Mouse (Mus musculus) liver, embryonic 11.5 days (tissue): ENCODE results near the gene Mical3. TPM values are rescaled to one million over a fixed set of nuclear protein-coding genes. Genes with fewer than 3 reads are reported as not detected.
"Not testable (repeated sequence)": the region's sequence is repeated elsewhere in the genome, so short reads cannot be mapped to it uniquely, and the experiment has no call there.

Experiments
- ATAC-seq: fragments of 200-750 bp; cut with Nextera tagmentation; replicated peaks from 2 replicates; pipeline ENCODE4 v1.8.0; 2017; ENCODE audit warnings: moderate number of reproducible peaks, mild to moderate bottlenecking, moderate TSS enrichment, moderate library complexity; ENCODE audit not compliant: low FRiP score
- DNase-seq: peaks from one replicate; pipeline ENCODE4 v3.0.0-alpha.2; 2017; ENCODE audit warnings: low spot score
- H3K27ac ChIP-seq: fragments of 300-500 bp; sonication (generic); 2 replicates; pipeline ENCODE4 v1.5.1; 2014; ENCODE audit warnings: mild to moderate bottlenecking, low read depth, low read length, control low read depth
- H3K27me3 ChIP-seq: fragments of 300-500 bp; sonication (generic); replicated peaks from 2 replicates; pipeline ENCODE4 v1.6.1; 2014; ENCODE audit warnings: low read length, mixed read lengths; ENCODE audit not compliant: control insufficient read depth, insufficient read depth
- H3K36me3 ChIP-seq: fragments of 300-500 bp; sonication (generic); 2 replicates; pipeline ENCODE4 v1.6.1; 2014; ENCODE audit warnings: mild to moderate bottlenecking, low read length, moderate library complexity, mixed read lengths; ENCODE audit not compliant: control insufficient read depth, insufficient read depth
- H3K4me1 ChIP-seq: fragments of 300-500 bp; sonication (generic); replicated peaks from 2 replicates; pipeline ENCODE4 v1.6.1; 2014; ENCODE audit warnings: low read length, mixed read lengths; ENCODE audit not compliant: control insufficient read depth, insufficient read depth
- H3K4me2 ChIP-seq: fragments of 300-500 bp; sonication (generic); 2 replicates; pipeline ENCODE4 v1.6.1; 2014; ENCODE audit warnings: mild to moderate bottlenecking, control low read depth, moderate library complexity
- H3K4me3 ChIP-seq: fragments of 300-500 bp; sonication (generic); 2 replicates; pipeline ENCODE4 v1.5.1; 2014; ENCODE audit warnings: low read depth, low read length, control low read depth
- H3K9ac ChIP-seq: fragments of 300-500 bp; sonication (generic); 2 replicates; pipeline ENCODE4 v1.6.1; 2014; ENCODE audit warnings: low read depth, low read length, control low read depth
- H3K9me3 ChIP-seq: fragments of 300-500 bp; sonication (generic); 2 replicates; pipeline ENCODE4 v1.6.1; 2016; ENCODE audit warnings: low read length, inconsistent platforms, mixed read lengths; ENCODE audit not compliant: control insufficient read depth
- WGBS: fragments of 180-500 bp; shearing (Covaris S2); extraction: QIAGEN DNeasy Blood & Tissue Kit; methylation state at CpG from one replicate; pipeline ENCODE4 v1.1.7; 2014; 5-methylcytosine and 5-hydroxymethylcytosine counted together
- polyA plus RNA-seq: library from polyadenylated mRNA; unstranded; fragments of >200 nt; fragmentation: Nextera tagmentation; extraction: Ambion mirVana; gene quantifications from 2 replicates; pipeline ENCODE4 v1.2.1, GENCODE M21; 2014

The Mical3 gene
- polyA plus RNA-seq, 1 experiment from 2014 or later: 20.2 TPM

DNA sequence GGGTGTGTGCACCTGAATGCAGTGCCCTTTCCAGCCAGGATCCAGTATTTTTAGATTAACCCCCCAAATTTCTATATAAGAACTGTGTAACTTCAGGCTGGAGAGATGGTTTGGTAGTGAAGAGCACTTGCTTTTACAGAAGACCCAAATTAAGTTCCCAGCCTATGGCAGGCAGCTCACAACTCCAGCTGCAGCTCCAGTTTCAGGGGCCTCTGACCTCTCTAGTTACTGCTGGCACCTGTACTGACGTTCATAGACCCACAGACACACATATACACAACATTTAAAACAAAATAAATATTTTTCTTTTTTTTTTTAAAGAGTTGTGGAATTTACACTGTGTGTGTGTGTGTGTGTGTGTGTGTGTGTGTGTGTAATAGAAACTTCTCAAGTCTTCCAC lies 201.4 kb downstream of the Mical3 start:
- H3K9me3 ChIP-seq: no peaks in the 10 kb centered on the region
- 76% methylated on average over 1 of the region's 1 CpGs for WGBS
- no peak overlapping the region for H3K27ac ChIP-seq
- DNase-seq: no peak
- no peak overlapping the region for H3K9ac ChIP-seq
- peaks cover 12% of the 10 kb centered on the region for H3K4me1 ChIP-seq
- H3K4me3 ChIP-seq: no peak overlapping the region
- no peak for ATAC-seq
- H3K4me2 ChIP-seq: no peak overlapping the region
- H3K27me3 ChIP-seq: no peaks in the 10 kb centered on the region
- H3K36me3 ChIP-seq: peaks cover 10% of the 10 kb centered on the region

DNA sequence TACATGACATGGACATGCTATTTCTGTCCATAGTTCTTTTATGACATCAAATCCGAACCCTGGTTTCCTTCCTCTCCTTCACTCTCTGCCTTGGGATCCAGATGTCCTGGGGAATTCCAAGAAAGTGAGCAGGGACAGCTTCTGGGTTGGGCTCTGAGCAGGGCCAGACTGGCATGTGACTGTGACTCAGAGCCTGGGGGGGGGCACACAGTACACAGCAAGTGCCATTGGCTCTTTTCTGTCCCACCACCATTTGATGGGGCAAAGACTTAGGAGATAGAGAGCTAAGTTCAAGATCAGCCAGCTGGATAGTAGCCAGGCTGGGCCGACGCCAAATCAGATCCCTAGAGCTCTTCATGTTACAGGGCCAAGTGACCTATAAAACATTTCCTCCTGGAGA lies 203.0 kb downstream of the Mical3 start:
- Histone ChIP-seq H3K4me3 (no peak overlapping the region), H3K27me3 (no peaks in the 10 kb centered on the region), H3K36me3 (peaks cover 3% of the 10 kb centered on the region), H3K4me1 (peaks cover 9% of the 10 kb centered on the region), H3K27ac (no peak overlapping the region), H3K9ac (no peak overlapping the region), H3K9me3 (no peaks in the 10 kb centered on the region), H3K4me2 (no peak overlapping the region)
- WGBS: 88% methylated on average over 3 of the region's 3 CpGs
- ATAC-seq (no peak), DNase-seq (no peak)

DNA sequence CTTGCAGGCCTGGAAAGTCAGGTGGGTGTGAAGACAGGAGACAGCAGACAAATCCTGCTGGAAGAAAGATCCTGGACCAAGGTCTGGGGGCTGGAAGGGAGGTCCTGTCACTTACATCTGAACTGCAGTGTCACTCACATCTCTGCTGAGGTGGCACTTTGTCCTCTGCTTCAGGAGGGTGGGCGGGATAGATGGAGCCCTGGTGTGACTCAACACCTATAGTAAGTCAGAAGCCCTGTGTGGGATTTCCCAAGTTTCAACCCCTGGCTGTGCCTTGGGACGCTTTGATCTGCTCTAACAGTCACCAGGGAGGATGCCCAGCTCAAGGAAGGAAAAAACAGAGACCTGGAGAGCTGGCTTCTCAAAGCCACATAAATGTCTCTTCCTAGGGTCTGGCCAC lies 203.9 kb downstream of the Mical3 start:
- H3K36me3 ChIP-seq: no peaks in the 10 kb centered on the region; the same call in 1 of the 2 replicates
- H3K27me3 ChIP-seq: no peaks in the 10 kb centered on the region
- H3K4me3 ChIP-seq: no peak overlapping the region
- H3K27ac ChIP-seq: no peak overlapping the region
- 61% methylated on average over 2 of the region's 2 CpGs for WGBS
- no peaks in the 10 kb centered on the region for H3K9me3 ChIP-seq
- H3K4me1 ChIP-seq: peaks cover 7% of the 10 kb centered on the region
- H3K9ac ChIP-seq: no peak overlapping the region
- ATAC-seq (no peak), DNase-seq (no peak)
- no peak overlapping the region for H3K4me2 ChIP-seq

DNA sequence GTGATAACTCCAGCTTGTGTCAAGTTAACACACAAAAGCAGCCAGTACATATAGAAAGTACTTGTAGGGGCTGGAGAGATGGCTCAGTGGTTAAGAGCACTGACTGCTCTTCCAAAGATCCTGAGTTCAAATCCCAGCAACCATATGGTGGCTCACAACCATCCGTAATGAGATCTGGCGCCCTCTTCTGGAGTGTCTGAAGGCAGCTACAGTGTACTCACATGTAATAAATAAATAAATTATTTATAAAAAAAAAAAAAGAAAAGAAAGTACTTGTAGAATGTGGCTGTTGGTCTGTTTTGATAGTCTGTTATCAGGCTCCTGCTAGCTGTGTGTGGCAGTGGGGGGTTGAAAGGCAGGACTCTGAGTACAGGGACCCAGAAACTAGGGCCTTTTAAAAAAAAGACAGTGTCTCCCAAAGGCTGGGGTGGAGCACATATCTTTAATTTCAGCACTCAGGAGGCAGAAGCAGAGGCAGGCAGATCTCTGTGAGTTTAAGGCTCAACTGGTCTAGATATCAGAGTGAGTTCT lies 205.9 kb downstream of the Mical3 start:
- not testable (repeated sequence) for H3K9ac ChIP-seq, H3K27me3 ChIP-seq, H3K27ac ChIP-seq, H3K9me3 ChIP-seq, H3K4me2 ChIP-seq, H3K36me3 ChIP-seq, H3K4me1 ChIP-seq, H3K4me3 ChIP-seq, DNase-seq
- whole genome bisulfite sequencing: 74% methylated on average over 2 of the region's 2 CpGs
- peak; percentile 72 for ATAC-seq

DNA sequence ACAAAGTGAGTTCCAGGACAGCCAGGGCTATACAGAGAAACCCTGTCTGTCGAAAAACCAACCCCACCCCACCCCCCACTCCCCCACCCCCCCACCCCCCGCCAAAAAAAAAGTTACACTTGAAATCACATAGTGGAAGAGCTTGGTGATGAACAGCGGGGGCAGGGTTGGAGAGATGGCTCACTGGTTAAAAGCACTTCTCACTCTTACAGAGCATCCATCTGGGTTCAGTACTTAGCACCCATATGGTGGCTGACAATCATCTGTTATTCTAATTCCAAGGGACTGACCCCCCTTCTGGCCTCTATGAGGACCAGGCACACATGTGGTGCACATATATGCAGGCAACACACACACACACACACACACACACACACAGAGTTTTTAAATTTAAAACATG lies 212.8 kb downstream of the Mical3 start:
- Histone ChIP-seq H3K27me3 (no peaks in the 10 kb centered on the region), H3K4me2 (no peak overlapping the region), H3K9me3 (no peaks in the 10 kb centered on the region), H3K4me1 (peaks cover 31% of the 10 kb centered on the region), H3K9ac (no peak overlapping the region), H3K36me3 (no peaks in the 10 kb centered on the region), H3K27ac (no peak overlapping the region), H3K4me3 (no peak overlapping the region)
- WGBS: 59% methylated on average over 3 of the region's 3 CpGs
- ATAC-seq: no peak
- DNase-seq: no peak

DNA sequence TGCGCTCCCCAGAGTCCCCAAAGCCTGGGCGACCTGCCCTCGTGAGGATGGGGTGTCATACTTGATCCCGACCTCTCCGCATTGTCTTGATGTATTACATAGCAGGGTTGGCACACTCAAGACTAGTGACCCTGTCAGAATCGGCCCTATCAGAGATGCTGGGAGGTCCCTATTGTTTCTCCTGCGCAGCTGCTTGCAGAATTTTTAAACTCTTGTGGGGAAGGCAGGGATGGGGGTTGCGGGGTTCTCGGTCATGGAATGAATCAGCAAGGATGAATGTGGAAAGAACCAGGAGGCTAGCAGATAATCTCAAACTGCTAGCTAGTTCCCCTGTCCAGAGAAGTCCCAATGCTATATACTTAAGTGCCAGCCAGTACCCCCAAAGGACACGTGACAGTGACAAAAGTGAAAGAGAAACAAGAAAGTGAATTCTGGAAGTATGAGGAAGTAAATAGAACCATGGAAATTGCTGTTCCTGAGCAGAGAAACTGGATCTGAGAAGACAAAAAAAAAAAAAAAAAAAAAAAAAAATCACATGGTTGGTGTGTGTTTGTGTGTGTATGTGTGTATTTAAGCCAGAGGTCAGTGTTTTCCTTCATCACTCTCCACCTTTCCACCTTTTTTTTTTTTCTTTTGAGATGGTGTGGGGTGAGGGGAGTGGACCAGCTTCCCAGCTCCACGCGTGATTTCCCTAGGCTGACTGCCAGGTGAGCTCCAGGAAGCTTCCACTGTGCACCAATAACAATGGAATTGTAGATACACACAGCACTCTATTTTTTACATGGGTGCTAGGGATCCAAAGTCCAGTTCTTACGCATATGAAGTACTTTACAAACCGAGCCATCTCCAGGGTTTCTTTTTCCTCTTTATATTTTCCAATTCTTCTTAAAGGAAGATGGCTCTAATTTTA lies 213.6 kb downstream of the Mical3 start:
- WGBS: 25% methylated on average over 10 of the region's 14 CpGs
- ATAC-seq: peak; percentile 2
- Histone ChIP-seq H3K9ac (peak overlapping the region; percentile 74), H3K4me1 (peaks cover 36% of the 10 kb centered on the region), H3K4me2 (peak overlapping the region; percentile 98), H3K4me3 (peak overlapping the region; percentile 84), H3K27ac (peak overlapping the region; percentile 21; the same call in 1 of the 2 replicates)
- H3K9me3 ChIP-seq, H3K36me3 ChIP-seq, DNase-seq, H3K27me3 ChIP-seq: not testable (repeated sequence)

DNA sequence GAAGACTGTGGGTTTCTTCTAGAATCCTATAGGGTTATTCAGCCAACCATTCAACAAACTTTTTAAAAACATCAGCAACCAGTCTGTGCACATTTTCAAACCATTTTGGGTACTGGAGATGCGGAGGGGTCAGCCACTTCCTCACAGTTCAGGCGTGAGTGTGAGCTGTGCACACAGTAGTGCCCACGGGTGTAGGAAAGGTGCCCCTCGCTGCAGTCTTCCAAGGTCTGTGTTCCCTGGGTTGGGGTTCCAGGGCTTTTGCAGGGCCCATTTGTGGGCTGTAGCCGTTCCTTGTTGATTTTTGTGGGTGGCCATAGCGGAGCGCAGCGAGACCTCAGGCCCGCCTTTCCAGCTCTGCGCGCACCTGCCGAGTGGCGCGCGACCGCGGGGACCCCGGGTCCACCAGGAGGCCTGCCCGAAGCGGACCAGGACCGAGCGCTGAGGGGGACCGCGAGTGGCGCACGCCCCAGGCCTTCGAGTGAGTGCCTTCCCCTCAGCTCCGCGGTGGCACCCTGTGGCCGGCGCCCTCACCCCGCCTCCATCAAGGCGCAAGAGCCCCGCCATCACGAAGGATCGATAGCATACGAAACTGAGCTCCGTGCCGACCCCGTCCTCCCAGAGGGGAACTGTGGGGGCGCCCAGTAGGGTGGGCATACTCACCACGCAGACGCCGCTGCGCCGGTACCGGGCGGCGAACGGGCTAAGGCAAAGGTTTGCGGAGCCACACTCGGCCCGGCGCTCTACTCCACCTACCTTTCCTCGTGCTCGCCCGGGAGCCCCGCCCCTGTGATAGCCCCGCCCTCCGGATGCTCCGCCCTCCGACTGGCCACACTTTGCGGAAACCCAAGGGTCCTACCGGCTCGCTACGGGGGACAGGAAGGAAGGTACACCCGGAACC lies 214.5 kb downstream of the Mical3 start, which contains the start of gene Bid:
Bid (minus strand) TSS at position 780 of the 898 bp plus-strand sequence.
- peak within 1 kb of the TSS; percentile 98 for H3K4me2 ChIP-seq
- WGBS: under 1% methylated on average over 67 of the region's 67 CpGs
- H3K9ac ChIP-seq: peak within 1 kb of the TSS; percentile 74
- H3K4me1 ChIP-seq: peaks cover 45% of the 10 kb centered on the region
- peak within 1 kb of the TSS; percentile 84 for H3K4me3 ChIP-seq
- no peaks in the 10 kb centered on the region for H3K36me3 ChIP-seq
- ATAC-seq (peak; percentile 84), DNase-seq (peak; percentile 97)
- no peaks in the 10 kb centered on the region for H3K27me3 ChIP-seq
- H3K27ac ChIP-seq: peak within 1 kb of the TSS; percentile 81
- no peaks in the 10 kb centered on the region for H3K9me3 ChIP-seq

DNA sequence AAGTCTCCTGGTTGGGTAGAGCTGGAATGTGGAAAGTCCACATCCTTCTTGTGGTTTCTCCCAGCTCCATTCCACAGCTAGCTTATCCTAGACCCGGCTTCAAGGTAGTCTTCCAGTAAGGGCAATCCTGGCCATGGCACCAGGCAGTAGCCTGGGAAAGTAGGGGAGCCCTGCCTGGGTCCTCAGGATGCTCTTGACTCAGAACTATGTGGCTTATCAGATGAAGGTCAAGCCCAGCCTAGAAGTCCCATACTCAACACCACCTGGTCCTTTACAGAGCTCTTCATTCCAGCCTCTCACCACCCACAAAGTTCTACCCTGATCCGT lies 215.2 kb downstream of the Mical3 start:
- Histone ChIP-seq H3K4me3 (peak overlapping the region; percentile 84), H3K9ac (peak overlapping the region; percentile 74), H3K27me3 (no peaks in the 10 kb centered on the region), H3K9me3 (no peaks in the 10 kb centered on the region), H3K36me3 (no peaks in the 10 kb centered on the region), H3K4me2 (peak overlapping the region; percentile 98), H3K4me1 (peaks cover 47% of the 10 kb centered on the region), H3K27ac (peak overlapping the region; percentile 81; the same call in 1 of the 2 replicates)
- DNase-seq: no peak
- 10% methylated on average over 2 of the region's 2 CpGs for WGBS
- peak; percentile 16 for ATAC-seq
